Mouse (Mus musculus) intestine, postnatal 0 days (tissue): ENCODE measurements around the gene Zfyve27. TPM values are rescaled to one million over a fixed set of nuclear protein-coding genes. Genes with fewer than 3 reads are reported as not detected.
A peak's percentile ranks its signal among the peaks of the same experiment; 100 is the strongest.

Experiments used
- ATAC-seq: fragments of 200-750 bp; cut with Nextera tagmentation; 2 replicates; pipeline ENCODE4 v1.8.0; 2017; ENCODE audit warnings: mild to moderate bottlenecking, moderate TSS enrichment, moderate library complexity
- H3K27ac ChIP-seq: fragments of 300-500 bp; sonication (generic); 2 replicates; pipeline ENCODE4 v1.5.1; 2014; ENCODE audit warnings: mild to moderate bottlenecking, low read depth, low read length, moderate library complexity
- H3K27me3 ChIP-seq: fragments of 300-500 bp; sonication (generic); replicated peaks from 2 replicates; pipeline ENCODE4 v1.6.1; 2014; ENCODE audit warnings: low read length, mixed read lengths; ENCODE audit not compliant: control insufficient read depth, insufficient read depth
- H3K36me3 ChIP-seq: fragments of 300-500 bp; sonication (generic); 2 replicates; pipeline ENCODE4 v1.6.1; 2014; ENCODE audit warnings: mild to moderate bottlenecking, moderate library complexity; ENCODE audit not compliant: control insufficient read depth, insufficient read depth
- H3K4me1 ChIP-seq: fragments of 300-500 bp; sonication (generic); replicated peaks from 2 replicates; pipeline ENCODE4 v1.6.1; 2014; ENCODE audit warnings: antibody characterized with exemption, low read length, mixed read lengths; ENCODE audit not compliant: control insufficient read depth, insufficient read depth
- H3K4me2 ChIP-seq: fragments of 300-500 bp; sonication (generic); replicated peaks from 2 replicates; pipeline ENCODE4 v1.6.1; 2014; ENCODE audit warnings: low read depth, mild to moderate bottlenecking, moderate library complexity
- H3K4me3 ChIP-seq: fragments of 300-500 bp; sonication (generic); 2 replicates; pipeline ENCODE4 v1.5.1; 2014; ENCODE audit warnings: low read depth, low read length
- H3K9ac ChIP-seq: fragments of 300-500 bp; sonication (generic); 2 replicates; pipeline ENCODE4 v1.6.1; 2014; ENCODE audit warnings: mild to moderate bottlenecking, low read depth, low read length
- H3K9me3 ChIP-seq: fragments of 300-500 bp; sonication (generic); 2 replicates; pipeline ENCODE4 v1.6.1; 2016; ENCODE audit warnings: mixed run types; ENCODE audit not compliant: control insufficient read depth
- CTCF ChIP-seq: sonication (generic); IDR thresholded peaks from 2 replicates; pipeline ENCODE4 v1.5.1; 2016; ENCODE audit warnings: low read depth, mild to moderate bottlenecking, control low read depth, antibody characterized with exemption, moderate library complexity
- WGBS: fragments of 180-500 bp; shearing (Covaris S2); extraction: QIAGEN DNeasy Blood & Tissue Kit; methylation state at CpG from one replicate; pipeline ENCODE4 v1.1.7; 2014; 5-methylcytosine and 5-hydroxymethylcytosine counted together
- polyA plus RNA-seq: library from polyadenylated mRNA; unstranded; fragments of >200 nt; fragmentation: Nextera tagmentation; extraction: Ambion mirVana; gene quantifications from 2 replicates; pipeline ENCODE4 v1.2.1, GENCODE M21; 2015

Gene Zfyve27
- polyA plus RNA-seq, 1 experiment from 2014 or later = 13.3 TPM

DNA sequence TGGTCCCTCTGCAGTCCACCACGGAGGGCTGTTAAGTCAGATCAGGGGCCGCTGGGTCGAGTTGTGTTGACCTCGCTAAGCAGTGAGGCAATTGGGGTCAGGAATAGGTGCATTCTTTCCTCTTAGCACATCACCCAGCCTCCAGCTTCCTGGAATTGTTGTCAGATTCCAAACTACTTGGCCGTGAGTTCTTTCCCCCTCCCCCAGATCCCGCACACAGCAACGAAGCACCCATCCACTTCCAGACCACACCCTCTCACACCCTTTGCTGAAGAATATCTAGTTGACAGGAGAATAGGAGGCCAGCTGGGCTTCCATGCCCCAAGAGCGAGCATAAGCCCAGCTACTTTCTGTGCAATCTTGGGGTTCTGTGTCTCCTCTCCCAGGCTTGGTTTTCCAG lies 48.2 kb downstream of the Zfyve27 start:
- Histone ChIP-seq H3K4me1 (no peaks in the 10 kb centered on the region), H3K36me3 (no peaks in the 10 kb centered on the region), H3K9me3 (no peaks in the 10 kb centered on the region), H3K4me2 (no peak overlapping the region), H3K27ac (no peak overlapping the region), H3K27me3 (no peaks in the 10 kb centered on the region), H3K4me3 (no peak overlapping the region), H3K9ac (no peak overlapping the region)
- whole genome bisulfite sequencing = 33% methylated on average over 8 of the region's 8 CpGs
- TF ChIP-seq CTCF = no peak
- ATAC-seq = no peak

- Histone ChIP-seq H3K27ac (no peak overlapping the region), H3K9me3 (no peaks in the 10 kb centered on the region), H3K4me1 (no peaks in the 10 kb centered on the region), H3K36me3 (no peaks in the 10 kb centered on the region), H3K4me3 (no peak overlapping the region), H3K27me3 (no peaks in the 10 kb centered on the region), H3K9ac (no peak overlapping the region), H3K4me2 (no peak overlapping the region)
- TF ChIP-seq CTCF = no peak
- 53% methylated on average over 2 of the region's 2 CpGs for WGBS
- no peak for ATAC-seq
These were observed 50.9 kb downstream of the Zfyve27 start for GRCm38 (mm10) chr19:42214601-42215000.

- H3K27ac ChIP-seq = no peak overlapping the region
- no peak for ATAC-seq
- no peak overlapping the region for H3K4me2 ChIP-seq
- TF ChIP-seq CTCF = no peak
- no peak overlapping the region for H3K9ac ChIP-seq
- H3K9me3 ChIP-seq = no peaks in the 10 kb centered on the region
- no peaks in the 10 kb centered on the region for H3K4me1 ChIP-seq
- H3K36me3 ChIP-seq = no peaks in the 10 kb centered on the region
- H3K27me3 ChIP-seq = no peaks in the 10 kb centered on the region
- WGBS = 74% methylated on average over 7 of the region's 7 CpGs
- H3K4me3 ChIP-seq = no peak overlapping the region
These were observed 53.1 kb downstream of the Zfyve27 start for GRCm38 (mm10) chr19:42216699-42217373.

DNA sequence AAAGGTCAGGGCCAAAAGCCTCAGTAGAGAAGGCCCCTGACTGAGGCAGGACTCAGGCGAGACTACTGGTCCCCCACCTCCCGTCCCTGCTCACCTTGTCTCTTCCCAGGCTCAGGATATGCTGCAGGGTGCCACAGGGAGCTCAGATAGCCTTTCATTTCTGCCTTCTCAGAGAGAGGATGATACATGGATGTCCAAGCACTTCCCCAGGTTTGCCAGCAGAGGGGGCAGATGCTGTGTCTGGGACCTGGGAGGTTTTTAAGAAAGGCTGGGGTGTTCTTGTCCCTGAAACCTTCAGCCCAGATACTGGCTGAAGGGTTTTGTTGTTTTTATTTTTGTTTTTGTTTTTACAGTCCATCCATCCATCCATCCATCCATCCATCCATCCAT lies 53.6 kb downstream of the Zfyve27 start:
- ATAC-seq = no peak
- Histone ChIP-seq H3K9me3 (no peaks in the 10 kb centered on the region), H3K4me1 (no peaks in the 10 kb centered on the region), H3K27ac (no peak overlapping the region), H3K9ac (no peak overlapping the region), H3K36me3 (no peaks in the 10 kb centered on the region), H3K4me3 (no peak overlapping the region), H3K4me2 (no peak overlapping the region), H3K27me3 (no peaks in the 10 kb centered on the region)
- WGBS = 23% methylated on average over 2 of the region's 2 CpGs
- TF ChIP-seq CTCF = peak; percentile 73

DNA sequence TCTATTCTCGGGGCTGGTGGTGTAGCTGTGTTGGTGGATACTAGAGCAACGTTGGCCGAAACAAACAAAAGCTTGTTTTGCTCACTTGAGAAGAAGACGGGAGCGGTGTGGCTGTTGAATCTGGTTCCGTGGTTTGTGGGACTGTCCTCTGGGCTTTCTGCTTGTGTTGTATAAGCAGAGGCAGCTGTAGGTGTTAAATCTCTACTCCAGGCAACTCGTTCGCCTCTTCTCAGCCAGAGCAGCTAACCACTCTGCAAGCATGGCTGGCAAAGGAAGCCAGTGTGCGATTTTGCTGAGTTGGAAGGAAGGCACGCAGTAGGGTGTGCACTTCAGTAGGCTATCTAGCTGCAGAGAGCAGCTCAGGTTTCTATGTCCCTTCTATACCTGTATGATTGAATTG lies 62.7 kb downstream of the Zfyve27 start:
- Histone ChIP-seq H3K36me3 (no peaks in the 10 kb centered on the region), H3K4me3 (no peak overlapping the region), H3K27me3 (no peaks in the 10 kb centered on the region), H3K4me2 (no peak overlapping the region), H3K4me1 (no peaks in the 10 kb centered on the region), H3K9me3 (no peaks in the 10 kb centered on the region), H3K27ac (no peak overlapping the region), H3K9ac (no peak overlapping the region)
- WGBS = 77% methylated on average over 10 of the region's 10 CpGs
- no peak for TF ChIP-seq CTCF
- ATAC-seq = no peak

DNA sequence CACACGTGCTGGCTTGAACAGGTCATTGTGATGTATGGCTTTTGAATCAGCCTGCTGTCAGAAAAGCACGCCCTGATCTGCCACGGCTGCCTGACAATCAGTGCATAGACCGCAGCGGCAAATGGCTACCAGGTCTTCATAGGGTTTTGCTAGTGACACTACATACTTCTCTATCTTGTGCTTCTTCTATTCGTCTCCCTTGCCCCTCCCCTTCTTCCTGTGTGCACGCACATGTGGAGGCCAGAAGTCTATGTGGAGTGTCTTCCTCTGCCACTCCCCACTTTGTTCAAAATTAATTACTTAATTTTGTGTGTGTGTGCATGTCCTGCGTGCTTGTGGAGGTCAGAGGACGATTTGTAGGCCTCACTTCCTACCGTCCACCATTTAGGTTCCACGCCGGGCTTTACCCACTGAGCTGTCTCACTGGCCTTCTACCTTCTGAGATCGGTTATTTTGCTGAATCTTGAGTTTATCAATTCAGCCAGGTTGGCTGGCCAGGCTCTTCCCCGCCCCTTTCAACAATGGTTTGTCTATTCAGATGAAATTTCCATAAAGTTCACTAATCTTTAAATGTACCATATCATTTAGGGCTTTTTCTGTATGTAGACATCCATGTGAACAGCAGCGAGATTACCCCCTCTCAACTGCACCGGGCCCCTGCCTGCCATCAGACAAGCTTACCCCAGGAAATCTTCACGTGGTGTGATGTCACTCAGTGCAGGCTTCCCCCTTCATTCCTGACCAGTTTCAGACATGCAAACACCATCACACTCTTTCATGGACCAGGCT lies 65.9 kb downstream of the Zfyve27 start:
- H3K27ac ChIP-seq = no peak overlapping the region
- no peaks in the 10 kb centered on the region for H3K9me3 ChIP-seq
- H3K4me1 ChIP-seq = no peaks in the 10 kb centered on the region
- H3K27me3 ChIP-seq = no peaks in the 10 kb centered on the region
- no peak overlapping the region for H3K9ac ChIP-seq
- 72% methylated on average over 17 of the region's 17 CpGs for WGBS
- no peak overlapping the region for H3K4me3 ChIP-seq
- no peak for ATAC-seq
- H3K4me2 ChIP-seq = no peak overlapping the region
- H3K36me3 ChIP-seq = no peaks in the 10 kb centered on the region
- TF ChIP-seq CTCF = no peak
